Mouse (Mus musculus) right cerebral cortex, postnatal 36 days (tissue): ENCODE data around the gene Gm12845.
A peak's percentile ranks its signal among the peaks of the same experiment; 100 is the strongest.
"Not testable (repeated sequence)": the region's sequence is repeated elsewhere in the genome, so short reads cannot be mapped to it uniquely, and the experiment has no call there.

Experiments
- DNase-seq, 2 experiments: peaks; one replicate each; pipeline ENCODE4 v3.0.0; 2022; ENCODE audit warnings: low spot score in 2 of 2, mixed read lengths in 1 of 2

Gm12845 gene

DNA sequence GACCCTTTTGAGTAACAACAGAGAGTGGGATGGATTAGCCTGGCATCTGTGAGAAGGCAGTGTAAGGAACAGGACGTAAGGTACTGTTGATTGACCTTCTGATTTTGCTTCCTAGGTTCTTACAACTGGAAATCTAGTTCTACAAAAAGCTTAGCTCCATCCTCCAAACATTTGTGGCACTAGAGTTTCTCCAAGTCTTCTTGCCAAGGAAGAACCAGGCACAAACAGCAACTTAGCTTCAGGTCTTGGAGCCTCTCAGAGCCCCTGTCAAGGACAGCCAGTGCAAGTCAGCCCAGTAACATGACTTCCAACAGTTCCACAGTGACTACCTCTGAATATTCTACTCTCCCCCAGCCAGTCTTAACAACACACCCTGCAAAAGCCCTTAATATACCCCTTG, at the start of gene Gm12845:
TSS of gene Gm12845 (plus strand) at position 301 of the 400 bp plus-strand sequence.
- DNase-seq = no peak

DNA sequence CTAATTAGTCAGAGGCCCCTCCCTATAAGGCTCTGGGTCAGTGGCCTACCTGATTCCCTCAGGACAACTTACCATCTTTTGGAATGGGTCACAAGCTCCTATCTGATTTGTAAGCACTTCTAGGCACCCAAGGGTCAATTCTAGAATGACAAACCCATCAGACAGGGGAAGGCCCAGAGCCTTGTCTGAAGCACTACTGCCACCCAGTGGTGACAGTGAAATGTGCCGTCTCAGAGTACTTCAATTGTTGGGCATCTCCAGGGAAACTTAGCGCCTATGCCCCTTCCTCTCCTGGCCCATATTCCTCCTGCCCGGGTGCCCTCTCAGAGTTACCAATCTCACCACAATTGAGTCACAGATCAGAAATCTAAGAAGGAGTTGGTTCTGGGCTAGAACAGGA, 47.3 kb upstream of the Gm12845 start:
- DNase-seq = peak in 1 of 2 experiments; percentile 55

DNA sequence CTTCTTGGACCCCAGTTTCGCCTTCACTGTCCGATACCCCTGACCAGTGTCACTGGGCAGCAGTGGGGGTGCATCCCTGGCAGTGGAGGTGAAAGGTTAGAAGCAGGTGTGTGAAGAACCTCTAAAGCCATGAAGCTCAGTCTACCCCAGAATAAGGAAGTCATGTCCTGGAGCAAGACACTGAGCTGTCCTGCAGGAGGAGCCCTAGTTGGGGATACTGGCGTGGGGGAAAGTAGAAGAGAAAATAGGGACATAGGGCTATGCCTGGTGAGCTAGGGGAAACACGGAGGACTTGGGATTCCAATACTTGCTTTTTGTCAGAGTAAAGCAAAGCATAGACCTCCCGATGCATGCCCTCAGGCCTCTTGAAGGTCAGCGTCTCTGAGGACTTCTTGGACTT, 43.2 kb upstream of the Gm12845 start:
- DNase-seq = no peak

DNA sequence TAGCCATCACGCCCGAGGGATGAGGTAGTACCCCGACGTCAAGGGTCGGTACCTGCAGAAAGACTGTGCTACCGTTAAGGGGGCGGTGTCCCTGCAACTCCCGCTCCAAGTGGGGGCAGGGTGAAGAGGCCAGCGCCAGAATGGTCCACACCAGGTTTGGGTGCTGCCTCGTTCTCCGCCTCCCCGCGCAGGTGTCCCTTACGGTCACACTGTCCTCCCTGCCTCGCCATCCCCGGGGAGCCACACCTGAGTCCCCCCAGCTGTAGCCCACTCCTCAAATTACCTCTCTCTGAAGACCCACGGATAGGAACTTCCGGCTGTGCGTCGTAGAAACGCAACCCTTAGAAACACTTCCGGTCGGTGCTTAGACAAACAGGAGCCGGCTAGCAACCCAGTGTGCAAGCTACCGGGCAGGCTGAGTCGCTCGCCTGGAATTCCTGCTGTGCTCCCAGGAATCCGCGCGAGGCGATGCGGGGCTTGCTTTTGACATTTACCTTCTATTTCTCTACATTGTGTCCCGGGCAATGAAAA, 42.2 kb upstream of the Gm12845 start, which contains the start of gene Dmap1:
TSS of gene Dmap1 (minus strand) at position 343 of the 531 bp plus-strand sequence.
- DNase-seq = peak; percentile 71 to 74

DNA sequence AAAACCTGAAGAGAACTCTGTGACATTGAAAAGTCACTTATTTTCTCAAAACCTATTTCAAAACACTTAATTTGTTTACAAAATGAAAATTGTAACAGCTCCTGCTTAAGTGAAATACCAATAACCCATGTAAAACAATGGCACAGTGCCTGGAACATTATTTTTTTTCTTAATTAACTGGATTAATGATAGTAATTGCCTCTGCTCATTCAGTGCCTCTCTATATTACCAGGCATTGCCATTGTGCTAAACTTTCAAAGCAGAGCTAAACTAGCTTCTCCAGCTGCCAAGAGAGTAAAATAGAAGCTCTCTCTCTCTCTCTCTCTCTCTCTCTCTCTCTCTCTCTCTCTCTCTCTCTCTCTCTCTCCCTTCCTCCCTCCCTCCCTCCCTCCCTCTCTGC, 41.7 kb upstream of the Gm12845 start:
- no peak for DNase-seq

DNA sequence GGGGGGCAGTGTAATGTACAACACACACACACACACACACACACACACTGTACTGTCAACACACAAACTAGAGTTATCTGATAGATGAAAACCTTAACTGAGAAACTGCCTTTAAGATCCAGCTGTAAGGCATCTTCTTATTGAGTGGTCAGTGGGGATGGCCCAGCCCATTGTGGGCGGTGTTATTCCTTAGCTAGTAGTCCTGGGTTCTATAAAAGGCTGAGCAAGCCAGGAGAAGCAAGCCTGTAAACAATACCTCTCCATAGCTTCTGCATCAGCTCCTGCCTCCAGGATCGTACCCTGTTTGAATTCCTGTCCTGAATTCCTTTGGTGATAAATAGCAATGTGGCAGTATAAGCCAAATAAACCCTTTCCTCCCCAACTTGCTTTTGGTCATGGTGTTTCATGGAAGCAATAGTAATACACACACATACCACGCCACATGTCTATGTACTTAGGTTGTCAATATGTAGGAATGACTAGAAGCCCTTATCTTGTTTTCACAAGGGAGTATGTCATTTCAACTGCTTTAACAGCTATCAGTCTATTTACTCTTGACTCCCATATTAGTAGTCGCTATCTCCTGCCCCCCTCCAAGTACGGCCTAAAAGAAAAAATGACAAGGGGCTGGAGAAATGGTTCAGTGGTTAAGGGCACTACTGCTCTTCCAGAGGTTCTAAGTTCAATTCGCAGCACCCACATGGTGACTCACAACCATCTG, 41.0 kb upstream of the Gm12845 start:
- no peak for DNase-seq

DNA sequence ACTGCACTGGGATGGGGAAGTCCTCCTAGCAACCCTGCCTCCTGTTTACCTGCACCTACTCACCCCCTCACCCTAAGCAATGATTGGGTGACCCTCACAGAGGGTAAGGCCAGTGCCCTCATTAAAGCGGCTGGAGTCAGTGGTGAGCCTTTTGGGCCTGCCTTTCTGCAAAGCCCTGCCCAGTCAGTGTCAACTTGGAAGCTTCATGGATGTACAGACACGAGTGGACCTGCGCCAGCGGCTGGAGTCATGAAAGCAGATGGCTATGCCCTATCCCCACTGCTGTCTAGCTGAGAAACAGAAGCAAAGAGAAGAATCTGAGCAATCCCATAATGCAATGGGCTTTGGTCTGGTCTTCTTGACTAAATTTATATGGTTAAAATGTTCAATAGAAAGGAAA, 37.9 kb upstream of the Gm12845 start:
- no peak for DNase-seq

DNA sequence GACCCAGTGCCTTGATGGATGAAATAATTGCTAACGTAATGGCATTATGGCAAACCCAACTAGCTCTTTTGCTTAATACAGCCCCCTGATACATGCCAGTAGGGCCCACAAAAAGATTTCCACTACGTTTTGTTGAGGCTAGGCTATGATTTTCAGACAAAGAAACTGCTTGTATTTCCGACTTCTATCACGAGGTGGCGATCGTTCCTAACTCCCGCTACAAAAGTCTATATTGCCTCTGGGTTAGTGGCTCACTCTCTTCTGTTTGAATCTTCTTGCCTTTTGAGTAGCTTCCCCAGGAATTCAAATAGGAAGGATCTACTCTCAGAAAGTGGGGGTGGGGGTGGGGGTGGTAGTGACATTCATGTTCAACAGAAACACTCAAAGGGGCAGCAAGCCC, 18.9 kb upstream of the Gm12845 start:
- peak; percentile 4 to 5 for DNase-seq

DNA sequence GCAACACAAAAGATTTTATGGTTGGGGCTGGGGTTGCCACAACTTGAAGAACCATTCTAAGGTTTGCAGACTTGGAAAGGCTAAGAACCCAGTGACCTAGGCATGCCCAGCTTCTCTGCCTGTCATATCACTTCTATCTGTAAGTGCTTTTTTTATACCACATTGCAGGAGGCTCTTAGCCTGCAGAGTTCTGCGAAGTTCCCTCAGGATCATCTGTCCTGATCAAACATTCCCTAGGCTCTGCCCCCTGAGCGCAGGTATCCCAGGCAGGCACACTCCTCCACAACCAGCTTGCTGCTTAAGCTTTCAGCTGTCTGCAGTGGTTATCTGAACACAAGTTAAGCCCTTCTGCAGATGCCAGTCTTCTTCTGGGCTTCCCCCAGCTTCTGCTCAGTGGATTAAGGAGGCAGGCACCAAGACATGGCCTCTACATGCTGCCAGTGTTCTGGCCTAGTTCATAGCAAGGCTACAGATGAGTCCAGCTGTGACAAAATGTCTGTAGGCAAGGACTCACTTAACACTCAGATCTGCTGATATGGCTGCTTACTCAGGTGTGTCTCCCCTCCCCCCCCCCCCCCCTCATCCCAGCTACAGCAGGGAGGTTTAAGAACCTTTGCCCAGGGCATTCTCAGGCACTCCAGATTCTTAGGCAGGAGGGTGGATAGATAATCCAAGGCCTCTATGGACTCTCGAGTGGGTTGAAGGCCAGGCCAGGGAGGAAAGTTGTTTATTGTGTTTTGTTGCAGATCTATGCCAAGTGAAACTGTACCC, 15.2 kb upstream of the Gm12845 start:
- no peak for DNase-seq

DNA sequence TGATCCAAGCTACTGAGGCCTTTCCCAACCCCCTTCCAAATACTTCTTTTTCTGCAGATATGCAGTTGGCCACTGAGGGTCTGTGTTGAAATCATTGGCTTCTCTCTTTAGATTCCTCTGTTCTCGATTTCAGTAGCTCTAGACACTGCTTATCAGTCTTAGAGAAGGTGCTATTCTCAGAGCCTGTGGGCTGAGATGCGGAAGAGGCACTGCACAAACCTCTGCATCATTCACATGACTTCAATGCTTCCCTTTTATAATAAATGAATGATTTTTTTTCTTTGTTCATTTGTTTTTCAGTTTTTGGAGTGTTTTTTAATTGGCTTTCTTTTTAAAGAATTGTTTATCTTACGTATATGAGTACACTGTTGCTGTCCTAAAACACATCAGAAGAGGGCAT, 11.9 kb upstream of the Gm12845 start:
- no peak for DNase-seq

DNA sequence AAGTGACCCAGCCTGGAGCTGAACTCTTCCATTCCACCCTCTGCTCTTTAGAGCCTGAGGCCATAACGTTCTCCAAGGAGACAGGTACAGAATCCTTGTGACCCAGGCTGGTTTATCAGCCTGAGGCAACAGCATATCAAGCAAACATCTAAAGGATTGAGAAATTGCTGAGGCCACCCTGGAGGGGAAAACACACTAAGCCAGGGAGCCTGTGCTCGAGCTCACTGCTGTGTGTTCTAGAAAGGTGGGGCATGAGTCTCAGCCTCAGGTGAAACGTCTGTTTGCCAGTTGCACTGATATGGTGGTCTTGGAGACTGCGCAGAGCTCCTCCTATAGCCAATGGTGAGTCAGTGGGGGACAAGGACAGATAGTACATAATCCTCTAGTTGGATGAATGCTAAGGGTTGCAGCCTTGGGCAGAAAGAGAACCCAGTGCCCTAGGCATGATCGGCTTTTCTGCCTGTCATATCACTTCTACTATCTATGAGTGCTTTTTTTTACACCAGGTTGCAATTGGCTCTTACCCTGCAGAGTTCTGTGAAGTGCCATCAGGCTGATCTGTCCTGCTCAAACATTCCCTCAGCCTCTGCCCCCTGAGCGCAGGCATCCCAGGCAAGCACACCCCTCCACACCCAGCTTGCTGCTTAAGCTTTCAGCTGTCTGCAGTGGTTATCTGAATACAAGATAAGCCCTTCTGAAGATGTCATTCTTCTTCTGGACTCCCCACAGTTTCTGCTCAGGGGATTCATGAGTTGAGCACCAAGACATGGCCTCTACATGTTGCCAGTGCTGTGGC, 10.7 kb upstream of the Gm12845 start:
- DNase-seq = no peak

DNA sequence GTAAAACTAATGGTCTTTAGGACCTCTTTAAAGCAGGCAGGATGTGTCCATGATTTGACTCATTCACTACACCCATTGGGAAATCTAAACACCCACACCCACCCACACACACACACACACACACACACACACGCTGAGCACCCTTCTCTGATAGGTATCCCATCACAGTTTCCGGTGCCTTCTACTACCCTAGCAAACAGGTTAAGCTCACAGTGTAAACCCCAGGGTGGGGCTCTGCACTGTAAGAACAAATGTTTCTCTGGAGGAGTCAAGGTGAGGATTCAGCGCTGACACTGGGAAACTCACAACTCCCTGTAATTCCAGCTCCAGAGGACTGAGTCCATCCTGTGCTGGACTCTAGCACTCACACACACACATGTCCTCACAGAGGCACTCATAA, 7.7 kb downstream of the Gm12845 start:
- DNase-seq = no peak

DNA sequence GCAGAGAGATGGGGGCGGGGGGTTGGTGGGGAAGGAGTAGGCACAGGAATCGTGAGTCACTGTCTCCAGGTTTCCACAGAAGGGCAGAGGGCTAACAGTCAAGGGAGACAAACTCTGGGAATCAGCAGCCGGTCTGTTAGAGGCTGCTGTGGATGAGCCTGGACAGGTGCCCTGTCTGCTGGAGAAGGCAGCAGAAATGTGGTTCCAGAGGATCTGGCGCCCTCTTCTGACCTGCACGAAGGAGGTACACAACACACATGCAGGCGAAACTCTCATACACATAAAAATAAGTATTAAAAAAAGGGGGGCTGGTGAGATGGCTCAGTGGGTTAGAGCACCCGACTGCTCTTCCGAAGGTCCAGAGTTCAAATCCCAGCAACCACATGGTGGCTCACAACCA, 13.3 kb downstream of the Gm12845 start:
- no peak for DNase-seq

DNA sequence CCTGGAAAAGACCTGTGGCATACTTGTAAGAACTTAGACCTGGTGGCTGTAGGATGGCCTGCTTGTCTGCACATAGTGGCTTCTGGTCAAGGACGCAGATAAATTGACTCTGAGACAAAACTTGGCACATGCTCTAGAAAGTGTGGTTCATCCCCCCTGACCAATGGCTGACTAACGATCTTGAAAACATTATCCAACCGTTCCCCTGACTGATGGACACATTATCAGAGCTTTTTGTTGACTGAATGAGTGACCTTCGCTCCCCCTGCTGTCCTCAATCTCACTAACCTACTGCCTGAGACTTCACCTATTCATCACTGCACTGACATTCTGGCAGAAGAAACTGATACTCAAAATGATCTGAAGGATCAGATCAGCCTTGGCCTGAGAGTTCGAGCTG, 28.3 kb downstream of the Gm12845 start:
- DNase-seq = not testable (repeated sequence)

DNA sequence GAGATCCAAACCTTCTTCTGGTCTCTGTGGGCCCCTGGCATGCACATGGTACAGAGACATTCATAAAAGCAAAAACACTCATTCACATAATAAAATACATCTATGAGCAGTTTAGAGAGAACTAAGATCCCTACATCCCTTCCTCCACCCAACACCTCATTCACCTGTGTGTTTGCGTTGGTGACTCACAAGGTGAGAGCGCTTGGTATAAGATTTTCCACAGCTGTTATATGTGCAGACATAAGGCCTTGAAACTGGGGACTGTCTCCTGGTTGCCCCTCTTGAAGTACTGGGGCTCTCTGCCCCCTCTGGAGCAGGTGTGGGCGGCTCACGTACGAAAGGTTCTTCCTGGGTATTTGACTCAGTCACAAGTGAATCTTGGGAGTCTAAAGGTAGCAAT, 35.9 kb downstream of the Gm12845 start:
- no peak for DNase-seq

DNA sequence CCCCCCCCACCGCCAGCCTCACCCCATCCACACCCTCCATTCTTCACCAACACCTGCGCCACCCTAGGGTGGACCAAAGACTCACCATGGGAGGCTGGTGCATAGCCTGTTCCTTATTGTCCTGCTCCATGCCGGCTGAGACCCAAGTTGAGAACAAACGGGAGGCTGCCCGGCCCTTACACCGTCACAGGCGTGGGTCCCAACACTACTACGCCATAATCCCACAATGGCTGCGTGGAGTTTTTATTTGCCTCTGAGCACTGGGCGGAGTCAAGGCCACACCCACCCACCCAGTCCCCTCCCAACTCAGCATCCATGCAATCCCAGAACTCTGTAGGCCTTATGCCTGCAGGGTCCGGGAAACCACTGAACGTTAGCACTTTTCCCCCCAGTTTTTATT, 41.2 kb downstream of the Gm12845 start, which contains the start of gene Klf17:
TSS of gene Klf17 (minus strand) at position 233 of the 400 bp plus-strand sequence.
- no peak for DNase-seq

DNA sequence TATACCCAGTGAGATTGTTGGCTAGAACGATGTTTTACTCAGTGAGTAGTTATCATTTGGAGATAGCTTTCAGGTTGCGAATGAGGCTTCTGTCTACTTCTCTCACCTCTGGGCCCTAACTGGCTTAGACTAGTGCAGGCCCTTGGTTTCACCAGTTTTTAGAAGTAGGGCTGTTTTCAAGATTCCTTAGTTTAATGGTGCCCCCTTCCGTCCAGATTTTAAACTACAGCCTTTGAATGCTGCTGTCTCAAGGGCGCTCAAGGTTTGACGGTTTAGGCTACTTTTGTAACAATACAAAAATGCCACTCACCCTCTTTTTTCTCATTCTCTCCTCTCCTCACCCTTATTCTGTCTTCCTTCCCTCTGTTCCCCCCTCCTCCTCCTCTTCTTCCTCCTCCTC, 46.7 kb downstream of the Gm12845 start:
- DNase-seq = peak; percentile 31

DNA sequence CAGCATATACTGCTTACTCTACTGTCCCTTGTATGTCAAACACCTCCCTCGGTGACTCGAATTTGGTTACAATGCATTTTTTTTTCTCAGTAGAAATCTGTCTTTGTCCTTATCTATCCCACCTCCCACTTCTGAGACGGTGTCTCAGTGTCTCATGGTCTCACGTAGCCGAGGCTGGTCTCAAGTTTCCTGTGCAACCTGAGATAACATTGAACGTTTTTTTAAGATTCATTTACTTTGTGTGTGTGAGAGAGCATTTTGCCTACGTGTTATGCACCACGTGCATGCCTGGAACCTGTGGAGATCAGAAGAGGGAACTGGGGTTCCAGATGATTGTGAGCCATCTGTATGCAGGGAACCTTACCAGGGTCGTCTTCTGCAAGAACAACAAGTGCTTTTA, 48.7 kb downstream of the Gm12845 start:
- no peak for DNase-seq
